Mouse (Mus musculus): ENCODE results near the gene Galnt6.

Gene Galnt6

DNA sequence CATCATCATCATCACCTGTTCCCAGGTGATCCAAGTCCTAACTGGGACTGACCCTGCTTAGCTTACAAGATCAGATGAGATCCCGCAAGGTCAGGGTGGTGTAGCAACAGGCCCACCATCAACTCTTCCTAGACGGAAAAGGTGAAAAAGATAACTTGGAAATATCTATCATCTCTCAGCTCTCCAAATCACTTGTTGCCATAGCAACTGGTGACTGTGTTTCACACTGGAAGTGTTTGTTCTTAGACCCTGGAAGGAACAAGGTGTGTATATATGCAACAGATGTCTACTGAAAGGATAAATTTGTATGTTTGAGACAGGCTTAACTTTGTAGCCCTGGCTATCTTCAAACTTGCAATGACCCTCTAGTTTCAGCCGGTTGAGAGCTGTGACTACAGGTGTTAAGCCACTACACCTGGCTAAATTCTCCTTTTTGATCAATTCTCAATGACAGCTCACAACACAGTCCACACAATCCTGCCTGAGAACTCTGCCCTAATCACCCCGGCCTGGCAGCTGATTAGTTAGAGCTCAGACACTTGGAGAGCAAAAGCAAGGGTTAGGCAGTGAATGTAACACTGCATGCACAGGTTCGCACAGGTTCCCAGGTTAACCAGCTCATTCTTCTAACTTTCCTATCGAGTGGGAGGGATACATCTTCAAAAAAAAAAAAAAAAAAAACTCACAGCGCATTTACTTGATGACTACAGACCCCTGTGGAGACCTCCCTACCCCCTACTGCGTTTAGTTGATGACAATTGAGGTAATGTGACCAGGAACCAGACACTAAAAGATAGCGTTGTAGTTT is 63.6 kb downstream of the Galnt6 start:
- no peak for DNase-seq (ENCODE audit: extremely low read depth, insufficient read length, low spot score)

- no peak for DNase-seq (ENCODE audit: extremely low read depth, insufficient read length, low spot score)
Measured at GRCm38 (mm10) chr15:100664813-100665274, 64.3 kb downstream of the Galnt6 start.

GRCm38 (mm10) chr15:100660805-100661204 is 68.4 kb downstream of the Galnt6 start:
- no peak for DNase-seq (ENCODE audit: extremely low read depth, insufficient read length, low spot score)

GRCm38 (mm10) chr15:100660306-100660705 is 68.9 kb downstream of the Galnt6 start:
- DNase-seq (ENCODE audit: extremely low read depth, insufficient read length, low spot score) = no peak

DNA sequence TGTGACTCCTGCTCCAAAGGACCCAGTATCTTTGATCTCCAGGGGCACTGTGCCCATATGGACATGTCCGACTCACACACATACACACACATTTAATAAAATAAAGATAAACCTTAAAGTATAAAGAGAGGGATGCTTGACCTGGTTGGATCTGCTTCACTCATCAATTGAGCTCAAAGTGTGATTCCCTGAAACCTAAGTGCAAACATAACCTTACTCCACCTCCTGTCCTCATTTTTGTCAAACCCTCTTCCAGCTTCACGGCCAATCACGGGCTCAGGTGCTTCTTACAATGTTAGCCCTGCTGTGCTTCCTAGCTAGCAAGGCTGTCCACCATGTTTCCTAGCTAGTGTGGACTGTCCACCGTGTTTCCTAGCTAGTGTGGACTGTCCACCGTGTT is 74.0 kb downstream of the Galnt6 start:
- no peak for DNase-seq (ENCODE audit: extremely low read depth, insufficient read length, low spot score)

DNA sequence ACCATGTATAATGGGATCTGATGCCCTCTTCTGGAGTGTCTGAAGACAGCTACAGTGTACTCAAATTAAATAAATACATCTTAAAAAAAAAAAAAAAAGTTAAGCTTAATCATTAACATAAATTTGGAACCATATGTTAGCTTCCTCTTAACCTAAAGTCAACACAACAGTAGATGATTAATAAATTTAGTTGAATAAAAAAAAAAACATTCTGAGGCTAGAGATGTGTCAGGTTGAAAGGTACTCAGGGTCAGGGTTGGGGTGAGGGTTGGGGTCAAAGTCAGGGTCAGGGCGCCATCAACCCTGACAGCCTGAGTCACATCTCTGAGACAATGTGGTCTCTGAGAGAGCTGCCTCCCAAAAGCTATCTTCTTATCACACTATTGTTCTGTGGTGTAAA is 74.9 kb downstream of the Galnt6 start:
- no peak for DNase-seq (ENCODE audit: extremely low read depth, insufficient read length, low spot score)

- DNase-seq (ENCODE audit: extremely low read depth, insufficient read length, low spot score) = no peak
Measured at GRCm38 (mm10) chr15:100651610-100652009, 77.6 kb downstream of the Galnt6 start.

GRCm38 (mm10) chr15:100650111-100650510 is 79.1 kb downstream of the Galnt6 start:
- no peak for DNase-seq (ENCODE audit: extremely low read depth, insufficient read length, low spot score)

- DNase-seq (ENCODE audit: extremely low read depth, insufficient read length, low spot score) = no peak
Measured at GRCm38 (mm10) chr15:100646161-100646560, 83.0 kb downstream of the Galnt6 start.

DNA sequence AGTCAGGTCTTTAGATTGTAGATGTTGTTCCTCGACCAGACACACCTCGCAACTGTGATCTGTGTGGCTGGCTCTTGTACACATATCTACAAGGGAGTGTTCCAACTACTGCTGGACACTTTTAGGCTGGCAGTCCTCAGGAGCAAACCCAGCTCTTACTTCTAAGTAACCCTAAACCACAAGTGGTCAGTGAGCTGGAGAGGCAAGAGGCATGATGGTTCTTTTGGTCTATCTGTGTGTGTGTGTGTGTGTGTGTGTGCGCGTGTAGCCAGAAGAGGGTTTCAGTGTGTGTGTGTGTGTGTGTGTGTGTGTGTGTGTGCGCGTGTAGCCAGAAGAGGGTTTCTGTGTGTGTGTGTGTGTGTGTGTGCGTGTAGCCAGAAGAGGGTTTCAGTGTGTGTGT is 86.7 kb downstream of the Galnt6 start:
- no peak for DNase-seq (ENCODE audit: extremely low read depth, insufficient read length, low spot score)
